Mouse (Mus musculus): ENCODE measurements around the gene Olfr544. TPM values are rescaled to one million over a fixed set of nuclear protein-coding genes. Genes with fewer than 3 reads are reported as not detected.
"Not testable (repeated sequence)": the region's sequence is repeated elsewhere in the genome, so short reads cannot be mapped to it uniquely, and the experiment has no call there.

Olfr544 gene
- not detected in 2 replicates for polyA plus RNA-seq (2012; rRNA removed)

GRCm38 (mm10) chr7:102488161-102488560 lies at the start of gene Olfr544:
Gene Olfr544, minus strand, starts transcription at chr7:102488313.
- no peak for DNase-seq (ENCODE audit: low spot score)

- DNase-seq (ENCODE audit: low spot score): no peak
These were observed 46.3 kb upstream of the Olfr544 start, which contains the start of gene Olfr547 for GRCm38 (mm10) chr7:102534449-102534848. Gene Olfr547, plus strand, starts transcription at chr7:102534749.

- no peak for DNase-seq (ENCODE audit: low spot score)
These were observed 40.9 kb upstream of the Olfr544 start for GRCm38 (mm10) chr7:102529052-102529451.

GRCm38 (mm10) chr7:102517051-102517335 lies 28.9 kb upstream of the Olfr544 start:
- no peak for DNase-seq (ENCODE audit: low spot score)

- no peak for DNase-seq (ENCODE audit: low spot score)
These were observed 28.3 kb upstream of the Olfr544 start for GRCm38 (mm10) chr7:102516261-102517050.

- no peak for DNase-seq (ENCODE audit: low spot score)
These were observed 26.0 kb upstream of the Olfr544 start for GRCm38 (mm10) chr7:102514144-102514543.

GRCm38 (mm10) chr7:102512814-102513435 lies 24.8 kb upstream of the Olfr544 start:
- DNase-seq (ENCODE audit: low spot score): peak; percentile 93

- DNase-seq (ENCODE audit: low spot score): no peak
These were observed 23.8 kb upstream of the Olfr544 start for GRCm38 (mm10) chr7:102511927-102512326.

GRCm38 (mm10) chr7:102509726-102510125 lies 21.6 kb upstream of the Olfr544 start:
- no peak for DNase-seq (ENCODE audit: low spot score)

- DNase-seq (ENCODE audit: low spot score): no peak
These were observed 20.6 kb upstream of the Olfr544 start for GRCm38 (mm10) chr7:102508666-102509065.

- DNase-seq (ENCODE audit: low spot score): no peak
These were observed 20.0 kb upstream of the Olfr544 start for GRCm38 (mm10) chr7:102508066-102508465.

- DNase-seq (ENCODE audit: low spot score): peak; percentile 47
These were observed 18.7 kb upstream of the Olfr544 start for GRCm38 (mm10) chr7:102506848-102507247.

GRCm38 (mm10) chr7:102501986-102502385 lies 13.9 kb upstream of the Olfr544 start:
- no peak for DNase-seq (ENCODE audit: low spot score)

- DNase-seq (ENCODE audit: low spot score): no peak
These were observed 11.4 kb upstream of the Olfr544 start, which contains the start of gene Olfr545 for GRCm38 (mm10) chr7:102499473-102499872. Gene Olfr545, minus strand, starts transcription at chr7:102499573.

- not testable (repeated sequence) for DNase-seq (ENCODE audit: low spot score)
These were observed 6.3 kb upstream of the Olfr544 start for GRCm38 (mm10) chr7:102494416-102494815.

GRCm38 (mm10) chr7:102486105-102486504 lies 2.0 kb downstream of the Olfr544 start:
- no peak for DNase-seq (ENCODE audit: low spot score)

- not testable (repeated sequence) for DNase-seq (ENCODE audit: low spot score)
These were observed 3.3 kb downstream of the Olfr544 start for GRCm38 (mm10) chr7:102484766-102485165.

- no peak for DNase-seq (ENCODE audit: low spot score)
These were observed 4.4 kb downstream of the Olfr544 start for GRCm38 (mm10) chr7:102483665-102484064.

GRCm38 (mm10) chr7:102481579-102481978 lies 6.5 kb downstream of the Olfr544 start, which contains the start of gene Olfr543:
Gene Olfr543, minus strand, starts transcription at chr7:102481679.
- no peak for DNase-seq (ENCODE audit: low spot score)

- DNase-seq (ENCODE audit: low spot score): no peak
These were observed 7.3 kb downstream of the Olfr544 start for GRCm38 (mm10) chr7:102480821-102481220.

- DNase-seq (ENCODE audit: low spot score): no peak
These were observed 8.6 kb downstream of the Olfr544 start for GRCm38 (mm10) chr7:102479368-102480078.

GRCm38 (mm10) chr7:102478926-102479325 lies 9.2 kb downstream of the Olfr544 start:
- no peak for DNase-seq (ENCODE audit: low spot score)
